Comparison of ENCODE assay signal across 8 mouse cellular contexts in the genomic region with DNA sequence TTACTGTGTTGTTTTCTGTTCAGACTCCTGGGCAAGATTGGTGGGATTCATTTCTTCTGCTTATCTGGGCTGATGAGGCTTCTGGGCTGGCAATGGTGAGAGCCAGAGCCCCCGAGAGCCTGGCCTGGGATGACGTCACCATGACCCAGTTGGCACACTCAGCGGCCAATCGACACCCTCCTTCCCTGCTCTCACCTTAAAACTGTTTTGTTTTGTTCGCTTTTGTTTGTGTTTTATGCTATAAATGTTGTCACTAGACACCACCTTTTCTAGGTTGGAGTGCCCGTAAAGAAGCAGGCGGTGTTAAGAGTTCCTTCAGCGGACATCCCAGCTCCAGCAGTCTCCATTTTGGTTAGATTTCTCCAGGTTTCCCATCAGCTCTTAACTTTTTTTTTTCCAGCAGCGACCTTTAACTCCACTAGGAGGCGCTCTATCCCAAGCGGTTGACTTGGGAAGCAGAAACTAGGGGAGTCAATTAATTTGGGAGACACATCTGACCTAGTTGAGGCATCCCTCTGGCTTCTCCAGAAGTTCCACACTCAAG. TPM values are rescaled to one million over a fixed set of nuclear protein-coding genes. Genes with fewer than 3 reads are reported as not detected.
DNase-seq lines count a peak whose midpoint lies in the region; ATAC-seq and TF ChIP-seq lines count a peak whose summit lies in the region.

No protein-coding gene starts in this region.

- no peaks in the 10 kb centered on the region for H3K27me3 ChIP-seq in forebrain, postnatal 0 days (ENCODE audit: insufficient read depth, low read length)
- no peaks in the 10 kb centered on the region for H3K27me3 ChIP-seq in hindbrain, embryonic 12.5 days
- no peaks in the 10 kb centered on the region for H3K27me3 ChIP-seq in limb, embryonic 10.5 days (ENCODE audit: low read depth, poor library complexity, severe bottlenecking)
- H3K27me3 ChIP-seq in midbrain, embryonic 10.5 days (ENCODE audit: low read depth, poor library complexity, severe bottlenecking), result no peaks in the 10 kb centered on the region
- no peaks in the 10 kb centered on the region for H3K27me3 ChIP-seq in stomach, postnatal 0 days (ENCODE audit: control insufficient read depth, insufficient read depth, low read length)

- peak; percentile 69 to 78 for DNase-seq in layer of hippocampus, postnatal 14 days (ENCODE audit: low spot score in 2 of 2)
- no peak for DNase-seq in layer of hippocampus, adult 9-10 months (ENCODE audit: low spot score)
- DNase-seq in c-Kit-positive CD71-positive TER-119-positive erythroid progenitor cells, embryonic 14.5 days (ENCODE audit: low spot score), result peak; percentile 60
- DNase-seq in forebrain, postnatal 0 days, result peak; percentile 81
- DNase-seq in limb, embryonic 10.5 days (ENCODE audit: low spot score), result peak; percentile 63
- DNase-seq in midbrain, embryonic 10.5 days (ENCODE audit: low spot score), result peak; percentile 65
- peak; percentile 53 for DNase-seq in stomach, postnatal 0 days (ENCODE audit: low spot score)

- no peak overlapping the region for H3K27ac ChIP-seq in forebrain, postnatal 0 days (ENCODE audit: low read depth, low read length)
- H3K27ac ChIP-seq in hindbrain, embryonic 12.5 days, result no peak overlapping the region
- peak overlapping the region; percentile 15; the same call in 1 of the 2 replicates for H3K27ac ChIP-seq in limb, embryonic 10.5 days
- peak overlapping the region; percentile 49 for H3K27ac ChIP-seq in midbrain, embryonic 10.5 days (replicated peaks)
- no peak overlapping the region for H3K27ac ChIP-seq in stomach, postnatal 0 days (replicated peaks)

- peak; percentile 81 for TF ChIP-seq CTCF in forebrain, postnatal 0 days (IDR thresholded peaks at IDR 0.05; ENCODE audit: low read depth)
- peak; percentile 89 for TF ChIP-seq CTCF in stomach, postnatal 0 days (IDR thresholded peaks at IDR 0.05; ENCODE audit: low read depth)

- H3K4me2 ChIP-seq in forebrain, postnatal 0 days (ENCODE audit: low read depth), result peak overlapping the region; percentile 33
- H3K4me2 ChIP-seq in hindbrain, embryonic 12.5 days (replicated peaks), result peak overlapping the region; percentile 42
- H3K4me2 ChIP-seq in stomach, postnatal 0 days (replicated peaks; ENCODE audit: low read depth), result peak overlapping the region; percentile 46

- ATAC-seq in forebrain, postnatal 0 days, result no peak
- ATAC-seq in hindbrain, embryonic 12.5 days (ENCODE audit: low FRiP score), result no peak
- ATAC-seq in stomach, postnatal 0 days (ENCODE audit: low FRiP score, low TSS enrichment), result no peak

- peak overlapping the region; percentile 20 for H3K4me3 ChIP-seq in forebrain, postnatal 0 days (ENCODE audit: low read depth, low read length)
- no peak overlapping the region; the same call in 1 of the 2 replicates for H3K4me3 ChIP-seq in hindbrain, embryonic 12.5 days
- H3K4me3 ChIP-seq in limb, embryonic 10.5 days, result peak overlapping the region; percentile 35
- peak overlapping the region; percentile 42 for H3K4me3 ChIP-seq in midbrain, embryonic 10.5 days
- peak overlapping the region; percentile 27 for H3K4me3 ChIP-seq in stomach, postnatal 0 days (ENCODE audit: low read depth, low read length)

- 13% methylated on average over 11 of the region's 11 CpGs for WGBS in forebrain, postnatal 0 days
- 10% methylated on average over 11 of the region's 11 CpGs for WGBS in hindbrain, embryonic 12.5 days
- 10% methylated on average over 11 of the region's 11 CpGs for WGBS in limb, embryonic 10.5 days
- WGBS in midbrain, embryonic 10.5 days, result 8% methylated on average over 11 of the region's 11 CpGs
- 10% methylated on average over 11 of the region's 11 CpGs for WGBS in stomach, postnatal 0 days

- no peaks in the 10 kb centered on the region for H3K9me3 ChIP-seq in forebrain, postnatal 0 days (ENCODE audit: low read length)
- H3K9me3 ChIP-seq in hindbrain, embryonic 12.5 days (replicated peaks), result no peaks in the 10 kb centered on the region
- no peaks in the 10 kb centered on the region for H3K9me3 ChIP-seq in limb, embryonic 10.5 days (replicated peaks)
- H3K9me3 ChIP-seq in midbrain, embryonic 10.5 days (replicated peaks), result no peaks in the 10 kb centered on the region
- no peaks in the 10 kb centered on the region for H3K9me3 ChIP-seq in stomach, postnatal 0 days (ENCODE audit: control insufficient read depth, low read length)

- no peak overlapping the region for H3K9ac ChIP-seq in forebrain, postnatal 0 days
- H3K9ac ChIP-seq in hindbrain, embryonic 12.5 days, result no peak overlapping the region
- H3K9ac ChIP-seq in stomach, postnatal 0 days (ENCODE audit: low read length), result 0 out of 2 replicates have a peak overlapping the region, but pooled peaks have one; percentile 8

- no peak for TF ChIP-seq EP300 in stomach, postnatal 0 days (optimal IDR thresholded peaks at IDR 0.05)

- no peaks in the 10 kb centered on the region for H3K4me1 ChIP-seq in forebrain, postnatal 0 days (ENCODE audit: insufficient read depth)
- 0 out of 2 replicates have a peak, but pooled peaks cover 3% of the 10 kb centered on the region for H3K4me1 ChIP-seq in hindbrain, embryonic 12.5 days
- peaks cover 15% of the 10 kb centered on the region for H3K4me1 ChIP-seq in limb, embryonic 10.5 days
- H3K4me1 ChIP-seq in midbrain, embryonic 10.5 days, result peaks cover 17% of the 10 kb centered on the region
- H3K4me1 ChIP-seq in stomach, postnatal 0 days (replicated peaks; ENCODE audit: control insufficient read depth, insufficient read depth), result no peaks in the 10 kb centered on the region

- H3K36me3 ChIP-seq in forebrain, postnatal 0 days (ENCODE audit: insufficient read depth), result no peaks in the 10 kb centered on the region
- H3K36me3 ChIP-seq in hindbrain, embryonic 12.5 days, result no peaks in the 10 kb centered on the region
- no peaks in the 10 kb centered on the region for H3K36me3 ChIP-seq in limb, embryonic 10.5 days
- H3K36me3 ChIP-seq in midbrain, embryonic 10.5 days, result no peaks in the 10 kb centered on the region
- H3K36me3 ChIP-seq in stomach, postnatal 0 days (ENCODE audit: control insufficient read depth, insufficient read depth, low read length), result no peaks in the 10 kb centered on the region

RNA-seq across cellular contexts. Expression of gene Shf, which starts 11.9 kb away (rescaled TPM):
- total RNA-seq in layer of hippocampus, postnatal 14 days (2021), result 10 to 100 TPM; 57.5 to 65.2 TPM
- 69.3 and 70.7 TPM in 2 replicates for total RNA-seq in forebrain, postnatal 0 days (2014; rRNA removed)
- 6.7 and 7.7 TPM in 2 replicates for polyA plus RNA-seq in forebrain, postnatal 0 days (2015; fragmentation: Nextera tagmentation; extraction: Ambion mirVana)
- 9.1 and 10.7 TPM in 2 replicates for polyA plus RNA-seq in hindbrain, embryonic 12.5 days (2016; fragmentation: Nextera tagmentation; extraction: Ambion mirVana)
- polyA plus RNA-seq in limb, embryonic 10.5 days (2016; fragmentation: Nextera tagmentation; extraction: Ambion mirVana), result 5.4 TPM in 2 replicates
- polyA plus RNA-seq in midbrain, embryonic 10.5 days (2016; fragmentation: Nextera tagmentation; extraction: Ambion mirVana), result 5.8 and 7.9 TPM in 2 replicates
- 1.6 and 1.7 TPM in 2 replicates for polyA plus RNA-seq in stomach, postnatal 0 days (2015; fragmentation: Nextera tagmentation; extraction: Ambion mirVana)

RNA-seq across cellular contexts. Expression of gene Slc28a2, which starts 45.4 kb away (rescaled TPM):
- total RNA-seq in layer of hippocampus, postnatal 14 days (2021), result not detected
- total RNA-seq in forebrain, postnatal 0 days (2014; rRNA removed), result 0.05 and 0.15 TPM in 2 replicates
- polyA plus RNA-seq in forebrain, postnatal 0 days (2015; fragmentation: Nextera tagmentation; extraction: Ambion mirVana), result 0.08 and 0.15 TPM in 2 replicates
- polyA plus RNA-seq in hindbrain, embryonic 12.5 days (2016; fragmentation: Nextera tagmentation; extraction: Ambion mirVana), result 0.10 and 0.15 TPM in 2 replicates
- 0.09 TPM in 1 of 2 replicates, not detected in the other for polyA plus RNA-seq in limb, embryonic 10.5 days (2016; fragmentation: Nextera tagmentation; extraction: Ambion mirVana)
- not detected in 2 replicates for polyA plus RNA-seq in midbrain, embryonic 10.5 days (2016; fragmentation: Nextera tagmentation; extraction: Ambion mirVana)
- polyA plus RNA-seq in stomach, postnatal 0 days (2015; fragmentation: Nextera tagmentation; extraction: Ambion mirVana), result 10.6 and 12.9 TPM in 2 replicates

Comparison
In these comparisons a context has a peak if more than half of its experiments do, and no peak if none do; other contexts are left out.
1. H3K27ac ChIP-seq: peak in limb, embryonic 10.5 days (single experiment) and midbrain, embryonic 10.5 days (single experiment); none in forebrain, postnatal 0 days (single experiment), hindbrain, embryonic 12.5 days (single experiment) and stomach, postnatal 0 days (single experiment).
2. RNA of gene Slc28a2, which starts 45.4 kb away (polyA plus RNA-seq): 10.6 to 12.9 TPM in stomach, postnatal 0 days; 0.10 to 0.15 TPM in hindbrain, embryonic 12.5 days, 0.08 to 0.15 TPM in forebrain, postnatal 0 days, 0.09 TPM in limb, embryonic 10.5 days and not detected in midbrain, embryonic 10.5 days; every median in the first group is over 10 times any median in the second.
3. Peak in every context shown above with its lines, with median percentiles within 50 percentile points of each other: H3K4me2 ChIP-seq.